Comparison of ENCODE assay signal across 11 mouse cellular contexts in the genomic region with DNA sequence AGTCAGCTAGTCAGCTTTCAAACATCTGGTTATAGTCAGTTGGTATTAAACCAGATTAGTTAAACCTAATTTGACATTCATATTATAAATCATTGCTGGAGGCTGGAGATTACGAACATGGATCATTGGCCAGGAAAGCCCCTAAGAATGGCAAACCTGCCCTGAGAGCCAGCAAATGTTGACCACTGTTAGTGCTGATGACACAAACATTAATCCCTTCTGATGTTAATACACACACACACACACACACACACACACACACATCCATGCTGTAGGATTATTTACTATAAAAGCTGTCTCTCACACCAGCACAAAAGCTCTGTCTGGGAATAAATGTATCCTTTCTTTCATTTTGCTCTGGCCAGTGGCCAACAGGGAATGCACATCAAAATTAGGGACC.
"Had no signal": no experiment of that assay in that cellular context is flagged by ENCODE, and none has a peak within 500 bp of the region (broad histone marks: within the 10 kb centered on the region; RNA-seq: fewer than 3 reads in every experiment).

No protein-coding gene starts in this region.

- H3K4me1 ChIP-seq: intestine, embryonic 15.5 days; limb, embryonic 15.5 days; liver, embryonic 12.5 days; neural tube, embryonic 12.5 days had no signal

- H3K27me3 ChIP-seq: intestine, embryonic 15.5 days; limb, embryonic 15.5 days; liver, embryonic 12.5 days; lung, embryonic 15.5 days; neural tube, embryonic 12.5 days had no signal

- H3K4me3 ChIP-seq: intestine, embryonic 15.5 days; left cerebral cortex, adult 2 months; limb, embryonic 15.5 days; liver, embryonic 12.5 days; lung, embryonic 15.5 days; neural tube, embryonic 12.5 days had no signal

- DNase-seq: kidney, adult 18-20 months; lung, postnatal 14 days; right cerebral cortex, adult 18-20 months; right cerebral cortex, postnatal 25 days; thymus, postnatal 4 days had no signal

- H3K4me2 ChIP-seq: intestine, embryonic 15.5 days; limb, embryonic 15.5 days; liver, embryonic 12.5 days; lung, embryonic 15.5 days; neural tube, embryonic 12.5 days had no signal

- ATAC-seq: intestine, embryonic 15.5 days; liver, embryonic 12.5 days had no signal

- H3K36me3 ChIP-seq: intestine, embryonic 15.5 days; limb, embryonic 15.5 days; liver, embryonic 12.5 days; lung, embryonic 15.5 days; neural tube, embryonic 12.5 days had no signal

- H3K27ac ChIP-seq: intestine, embryonic 15.5 days; left cerebral cortex, adult 2 months; limb, embryonic 15.5 days; liver, embryonic 12.5 days; lung, embryonic 15.5 days; neural tube, embryonic 12.5 days had no signal

- H3K9me3 ChIP-seq: intestine, embryonic 15.5 days; limb, embryonic 15.5 days; liver, embryonic 12.5 days; lung, embryonic 15.5 days; neural tube, embryonic 12.5 days had no signal

- H3K9ac ChIP-seq: intestine, embryonic 15.5 days; limb, embryonic 15.5 days; liver, embryonic 12.5 days; lung, embryonic 15.5 days; neural tube, embryonic 12.5 days had no signal
